Comparison of ENCODE assay signal across 8 mouse cellular contexts in genomic region chr13:67728641-67729318, GRCm38 (mm10). TPM values are rescaled to one million over a fixed set of nuclear protein-coding genes. Genes with fewer than 3 reads are reported as not detected.
DNase-seq lines count a peak whose midpoint lies in the region; ATAC-seq lines count a peak whose summit lies in the region.

TSS of gene Zfp65 (minus strand) at chr13:67729173.

- WGBS in hindbrain, embryonic 15.5 days: 7% methylated on average over 18 of the region's 21 CpGs

- peak within 1 kb of the TSS; percentile 73 for H3K4me2 ChIP-seq in hindbrain, embryonic 15.5 days

- no peaks in the 10 kb centered on the region for H3K9me3 ChIP-seq in hindbrain, embryonic 15.5 days

- ATAC-seq in hindbrain, embryonic 15.5 days (ENCODE audit: low FRiP score, low read depth): peak; percentile 89

- H3K4me1 ChIP-seq in hindbrain, embryonic 15.5 days (replicated peaks): peaks cover 23% of the 10 kb centered on the region

- peak; percentile 60 for DNase-seq in T-cell, adult 2 months (ENCODE audit: low spot score)
- peak; percentile 65 to 68 for DNase-seq in cerebellum, postnatal 25 days
- peak; percentile 51 for DNase-seq in gastrocnemius, adult 18-20 months (ENCODE audit: low spot score)
- peak; percentile 40 to 58 for DNase-seq in left cerebral cortex, adult 18-20 months (ENCODE audit: low spot score in 2 of 2)
- DNase-seq in lung, postnatal 36 days: peak; percentile 73
- DNase-seq in retina, postnatal 1 day: peak; percentile 82
- DNase-seq in urinary bladder, postnatal 14 days (ENCODE audit: low spot score): peak; percentile 47

- H3K27me3 ChIP-seq in hindbrain, embryonic 15.5 days: no peaks in the 10 kb centered on the region

- H3K4me3 ChIP-seq in hindbrain, embryonic 15.5 days: peak within 1 kb of the TSS; percentile 53

- H3K9ac ChIP-seq in hindbrain, embryonic 15.5 days: peak within 1 kb of the TSS; percentile 64

- no peaks in the 10 kb centered on the region for H3K36me3 ChIP-seq in hindbrain, embryonic 15.5 days

- H3K27ac ChIP-seq in hindbrain, embryonic 15.5 days (replicated peaks): peak within 1 kb of the TSS; percentile 31

RNA-seq across cellular contexts. Expression of gene Zfp65, which starts in this region (rescaled TPM):
- total RNA-seq in gastrocnemius, adult 18-20 months (2021): 1 to 10 TPM; 4.7 to 4.9 TPM
- polyA plus RNA-seq in hindbrain, embryonic 15.5 days (2015; fragmentation: Nextera tagmentation; extraction: Ambion mirVana): 8.5 and 9.4 TPM in 2 replicates
- total RNA-seq in left cerebral cortex, adult 18-20 months (2021): 10 to 100 TPM; 14.1 to 14.4 TPM

Comparison
In these comparisons a context has a peak if more than half of its experiments do, and no peak if none do; other contexts are left out.
1. Peak in every context shown above with its lines: DNase-seq, ATAC-seq, H3K4me3 ChIP-seq and H3K27ac ChIP-seq.